Mouse (Mus musculus) adrenal gland, adult 2 months (tissue): Measurements from ENCODE around the gene Ywhag. TPM values are rescaled to one million over a fixed set of nuclear protein-coding genes. Genes with fewer than 3 reads are reported as not detected.

Source experiments
- DNase-seq: peaks from one replicate; pipeline ENCODE4 v3.0.0; 2021
- polyA plus RNA-seq: library from polyadenylated mRNA; depleted of rRNA; stranded (reverse); fragments of >200 nt; gene quantifications from 2 replicates; pipeline ENCODE4 v1.2.3, GENCODE M21; 2012
- total RNA-seq, 2 experiments: library from RNA; stranded (reverse); gene quantifications; 2 replicates each; pipeline ENCODE4 v1.2.3; 2021

Ywhag gene
- total and polyA plus RNA-seq, 3 experiments, result 268 to 611 (median 563) TPM

DNA sequence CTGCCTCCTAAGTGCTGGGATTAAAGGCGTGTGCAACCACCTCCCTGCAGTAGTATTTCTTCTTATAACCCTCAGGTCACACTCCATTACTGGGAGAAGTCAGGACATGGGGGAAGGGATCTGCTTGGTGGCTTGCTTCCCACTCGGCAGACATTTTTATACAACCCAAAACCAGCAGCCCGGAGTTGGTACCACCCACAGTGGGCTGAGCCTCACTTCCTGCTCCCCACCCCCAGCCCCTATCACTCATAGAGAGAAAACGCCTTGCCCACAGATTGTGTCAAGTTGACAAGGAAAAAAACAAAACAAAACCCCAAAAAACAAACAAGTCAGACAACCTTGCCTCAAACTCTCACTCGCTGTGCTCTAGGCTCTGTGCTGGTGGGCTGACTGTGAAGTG lies 21.2 kb downstream of the Ywhag start:
- no peak for DNase-seq

GRCm38 (mm10) chr5:135911633-135912220 lies 22.7 kb downstream of the Ywhag start:
- DNase-seq, result peak; percentile 56

GRCm38 (mm10) chr5:135910813-135911212 lies 23.6 kb downstream of the Ywhag start:
- DNase-seq, result no peak

DNA sequence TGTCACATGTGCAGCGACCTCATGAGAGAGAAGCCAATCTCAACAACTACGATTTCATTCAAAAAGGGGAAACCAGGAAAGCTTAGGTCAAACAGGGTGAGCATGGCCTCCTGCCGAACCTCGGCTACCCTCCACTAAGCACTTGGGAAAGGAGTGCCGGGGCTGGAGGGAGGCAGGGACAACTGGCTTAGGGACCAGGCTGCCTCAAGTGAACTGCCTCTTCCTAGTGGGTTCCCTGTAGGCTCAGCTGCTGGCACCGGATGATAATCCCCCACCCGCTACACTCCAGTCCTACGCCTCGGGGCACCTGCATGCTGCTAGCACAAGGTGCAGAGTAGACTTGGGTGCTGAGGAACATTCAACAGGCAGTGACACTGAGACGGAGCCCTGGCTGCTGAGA lies 24.8 kb downstream of the Ywhag start:
- DNase-seq, result peak; percentile 38

- peak; percentile 34 for DNase-seq
Observed at GRCm38 (mm10) chr5:135908989-135909388, 25.4 kb downstream of the Ywhag start.

- DNase-seq, result no peak
Observed at GRCm38 (mm10) chr5:135908185-135908584, 26.2 kb downstream of the Ywhag start.

DNA sequence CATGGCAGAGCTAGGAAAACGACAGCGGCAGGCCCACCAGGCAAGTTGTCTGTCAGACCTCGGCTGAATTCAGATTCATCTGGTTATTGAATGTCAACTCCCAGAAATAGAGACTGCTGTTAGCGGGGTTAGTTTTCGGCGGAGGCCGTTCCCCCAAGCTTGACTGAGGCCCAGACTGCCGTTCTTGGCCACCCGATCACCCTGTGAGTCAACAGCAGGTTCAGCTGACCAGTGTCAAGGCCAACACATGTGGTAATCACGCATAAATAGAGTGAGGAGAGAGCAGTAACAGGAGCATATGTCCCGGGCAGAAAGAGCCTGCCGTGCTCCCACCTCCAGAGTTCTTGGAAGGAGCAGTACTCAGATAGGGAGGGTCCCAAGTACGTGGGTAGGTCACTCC lies 27.2 kb downstream of the Ywhag start:
- peak; percentile 90 for DNase-seq

- no peak for DNase-seq
Observed at GRCm38 (mm10) chr5:135906846-135907245, 27.6 kb downstream of the Ywhag start.

DNA sequence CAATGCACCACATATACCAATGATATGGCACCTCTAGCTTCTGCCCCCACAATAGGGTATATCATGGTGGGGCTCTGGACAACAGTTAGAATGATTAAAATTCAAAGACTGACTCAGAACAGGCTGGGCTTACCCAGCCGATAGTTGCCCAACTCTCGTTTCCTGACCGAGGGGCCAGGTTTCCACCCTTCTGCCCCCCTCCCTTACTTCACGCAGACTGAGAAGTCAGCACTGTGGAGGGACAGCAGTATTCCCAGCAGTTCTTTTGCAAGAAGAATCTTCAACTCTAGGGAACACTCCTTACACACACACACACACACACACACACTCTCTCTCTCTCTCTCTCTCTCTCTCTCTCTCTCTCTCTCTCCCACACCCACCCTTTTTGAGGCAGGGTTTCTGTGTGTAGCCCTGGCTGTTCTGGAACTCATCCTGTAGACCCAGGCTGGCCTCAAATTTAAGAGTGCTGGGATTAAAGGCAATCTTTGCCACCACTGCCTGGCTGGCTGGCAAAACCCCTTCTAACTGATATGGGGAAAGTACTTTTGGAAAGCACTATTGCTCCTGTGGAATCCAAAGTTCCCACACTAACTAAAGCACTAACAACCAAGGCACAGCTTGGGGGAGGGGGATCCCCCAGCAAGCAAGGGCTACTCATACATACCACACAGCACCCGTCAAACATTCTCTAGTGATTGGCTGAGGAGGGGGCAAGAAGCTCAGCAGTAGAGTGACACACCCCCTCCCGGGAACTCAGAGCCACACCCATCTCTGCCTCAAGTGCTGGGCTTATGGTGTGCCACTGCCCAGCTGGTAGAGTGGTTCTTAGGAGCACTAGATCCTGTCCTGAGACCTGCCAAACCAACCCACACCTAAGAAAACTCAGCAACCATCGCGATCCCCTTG lies 28.8 kb downstream of the Ywhag start:
- no peak for DNase-seq

DNA sequence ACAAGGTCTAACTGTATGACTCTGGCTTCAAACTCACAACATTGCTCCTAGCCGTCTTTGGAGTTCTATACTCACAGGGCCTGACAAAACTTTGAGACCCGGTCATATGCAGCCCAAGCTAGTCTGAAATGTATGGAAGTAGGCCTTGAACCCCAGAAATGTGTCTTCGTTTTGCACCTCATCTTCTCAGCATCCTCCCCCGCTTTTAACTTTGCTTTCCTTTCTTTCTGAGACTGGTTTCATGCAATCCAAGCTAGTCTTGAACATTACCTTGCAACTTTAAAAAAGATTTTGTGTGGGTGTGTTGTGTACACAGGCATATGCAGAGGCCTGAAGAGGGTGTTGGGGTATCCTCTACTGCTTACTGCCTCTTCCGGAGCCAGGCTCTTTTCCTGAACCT lies 30.2 kb downstream of the Ywhag start:
- no peak for DNase-seq

DNA sequence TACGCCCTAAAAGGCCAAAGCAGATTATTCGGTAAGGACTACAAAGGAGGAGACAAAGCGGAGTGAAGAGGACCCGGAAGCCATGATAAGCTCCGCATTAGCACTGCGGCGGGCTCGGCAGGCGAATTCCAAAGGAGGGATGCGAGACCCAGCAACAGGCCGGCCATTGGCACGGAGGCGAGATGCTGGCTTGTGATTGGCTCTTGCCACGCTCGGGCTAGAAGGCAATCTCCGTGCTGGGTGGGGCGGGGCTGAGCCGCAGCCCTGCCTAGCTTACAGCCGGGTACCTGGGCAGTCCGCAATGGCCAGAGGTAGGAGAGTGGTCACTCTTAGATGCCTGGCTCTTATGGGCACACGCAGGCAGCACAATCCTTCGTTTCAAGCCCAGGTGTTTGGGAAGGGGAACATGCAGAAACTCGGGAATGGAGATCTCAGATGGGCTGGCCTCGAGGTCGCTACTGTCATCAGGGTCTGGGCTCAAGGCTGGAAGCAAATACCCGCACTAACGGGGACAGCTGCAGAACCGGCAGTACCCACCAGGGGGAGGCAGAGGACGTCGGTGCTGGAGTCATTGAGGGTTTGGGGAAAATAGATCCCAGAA lies 30.8 kb downstream of the Ywhag start:
- DNase-seq, result peak; percentile 95

DNA sequence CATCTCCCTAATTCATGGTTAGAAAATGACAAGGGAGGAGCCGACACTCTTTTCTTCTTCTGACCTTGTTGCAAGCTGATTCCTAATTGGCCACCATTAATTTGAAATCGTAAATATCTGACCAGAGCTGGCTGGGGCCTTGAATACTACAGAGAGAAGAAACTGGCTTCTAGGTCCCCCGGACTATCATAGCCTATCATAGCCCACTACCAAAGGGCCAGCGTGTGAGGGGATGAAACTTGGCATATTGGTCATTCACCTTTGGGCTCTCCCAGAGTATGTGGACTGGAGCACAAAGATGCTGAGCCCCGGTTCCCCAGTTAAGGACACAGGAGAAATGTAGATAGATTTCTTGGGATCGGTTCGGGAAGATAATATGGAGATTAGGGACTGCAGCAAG lies 31.4 kb downstream of the Ywhag start:
- DNase-seq, result no peak

DNA sequence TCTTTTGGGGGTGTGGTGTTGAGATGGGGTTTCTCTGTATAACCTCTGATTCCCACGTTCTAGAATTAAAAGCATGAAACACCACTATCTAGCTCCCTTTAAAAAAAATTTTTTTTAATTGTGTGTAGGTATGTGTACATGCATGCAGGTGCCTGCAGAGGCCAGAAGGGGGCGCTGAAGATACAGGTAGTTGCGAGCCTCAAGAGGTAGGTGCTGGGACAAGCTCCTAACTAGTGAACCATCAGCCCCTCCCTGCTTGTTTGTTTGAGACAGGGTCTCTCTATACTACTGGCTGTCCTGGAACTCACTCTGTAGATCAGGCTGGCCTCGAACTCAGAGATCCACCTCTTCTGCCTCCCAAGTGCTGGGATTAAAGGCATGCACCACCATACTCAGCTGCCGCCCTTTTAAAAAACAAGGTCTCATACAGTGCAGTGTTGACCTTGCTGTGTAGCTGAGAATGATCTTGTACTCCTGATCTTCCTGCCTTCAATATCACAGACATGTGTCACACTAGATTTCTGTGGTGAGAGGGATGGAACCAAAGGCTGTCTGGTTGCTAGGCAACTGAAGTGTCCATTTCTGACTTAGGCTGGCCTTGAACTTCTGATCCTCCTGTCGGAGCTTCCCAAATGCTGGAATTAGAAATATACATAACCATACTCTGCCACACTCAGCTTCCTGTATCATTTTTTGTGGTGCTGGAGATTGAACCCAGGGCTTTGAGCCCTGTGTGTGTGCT lies 32.9 kb downstream of the Ywhag start:
- peak; percentile 38 for DNase-seq

GRCm38 (mm10) chr5:135900701-135901100 lies 33.7 kb downstream of the Ywhag start:
- DNase-seq, result no peak

- no peak for DNase-seq
Observed at GRCm38 (mm10) chr5:135899833-135900232, 34.6 kb downstream of the Ywhag start.

GRCm38 (mm10) chr5:135898995-135899394 lies 35.4 kb downstream of the Ywhag start:
- no peak for DNase-seq

- peak; percentile 51 for DNase-seq
Observed at GRCm38 (mm10) chr5:135898028-135898427, 36.4 kb downstream of the Ywhag start.

DNA sequence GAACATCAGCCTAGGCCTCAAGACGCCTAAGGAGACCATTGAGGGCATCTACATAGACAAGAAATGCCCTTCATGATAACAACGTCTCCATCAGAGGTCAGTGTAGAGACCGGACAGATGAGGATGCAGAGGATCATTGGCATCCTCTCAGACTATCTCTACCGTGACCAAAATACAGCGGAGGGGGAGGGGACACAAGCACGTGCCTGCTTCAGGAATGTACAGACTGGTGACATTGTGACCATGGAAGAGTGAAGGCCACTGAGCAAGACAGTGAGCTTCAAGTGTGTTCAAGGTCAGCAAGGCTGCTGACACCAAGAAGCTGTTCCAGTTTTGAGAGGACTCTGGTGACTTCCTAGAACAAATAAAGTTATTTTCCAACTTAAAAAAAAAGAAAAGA lies 39.5 kb downstream of the Ywhag start:
- DNase-seq, result no peak

- no peak for DNase-seq
Observed at GRCm38 (mm10) chr5:135892589-135893351, 41.6 kb downstream of the Ywhag start.

DNA sequence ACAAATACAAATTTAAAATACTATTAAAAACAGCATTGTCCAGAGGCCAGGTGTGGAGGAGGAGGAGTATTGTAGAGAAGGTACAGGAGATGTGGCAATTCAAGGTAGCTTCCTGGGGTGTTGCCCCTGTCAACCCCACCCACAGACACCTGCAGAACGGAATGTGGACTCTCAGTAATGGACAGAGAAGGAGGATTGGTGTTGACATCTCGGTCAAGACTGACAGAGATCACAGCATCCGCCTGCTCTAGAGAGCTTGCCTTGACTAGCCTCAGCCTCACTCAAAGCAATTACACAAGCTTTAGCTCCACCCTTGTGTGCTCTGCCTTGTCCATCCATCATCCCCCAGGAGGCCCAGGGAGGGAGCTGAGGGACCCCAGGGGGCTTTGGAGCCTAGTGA lies 43.5 kb downstream of the Ywhag start:
- no peak for DNase-seq

DNA sequence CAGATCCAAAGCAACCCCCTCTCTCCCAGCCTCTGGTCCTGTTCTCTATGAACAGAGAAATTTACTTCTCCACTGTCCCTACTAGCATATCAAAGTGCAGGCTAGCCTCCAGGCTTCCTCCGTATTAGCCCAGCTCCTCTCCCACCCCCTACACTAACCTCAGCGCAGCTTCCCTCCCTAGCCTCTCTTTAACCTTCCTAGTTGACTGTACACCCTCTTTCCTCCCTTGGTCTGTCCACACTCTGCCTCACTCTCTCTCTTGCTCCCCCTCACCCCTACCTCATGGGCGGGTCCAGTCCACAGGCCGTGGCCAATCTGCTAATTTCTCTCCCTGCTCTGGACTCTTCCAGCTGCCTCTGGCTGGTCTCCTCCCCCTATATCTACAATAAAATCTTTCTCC lies 44.1 kb downstream of the Ywhag start:
- no peak for DNase-seq
